Mouse (Mus musculus) lung, postnatal 0 days (tissue): Measurements from ENCODE around the gene Fzr1. TPM values are rescaled to one million over a fixed set of nuclear protein-coding genes. Genes with fewer than 3 reads are reported as not detected.
A peak's percentile ranks its signal among the peaks of the same experiment; 100 is the strongest.

ENCODE experiments used
- ATAC-seq: fragments of 200-750 bp; cut with Nextera tagmentation; 2 replicates; pipeline ENCODE4 v1.8.0; 2017; ENCODE audit warnings: moderate library complexity
- DNase-seq: peaks from one replicate; pipeline ENCODE4 v3.0.0-alpha.2; 2016; ENCODE audit warnings: low spot score
- H3K27ac ChIP-seq: fragments of 300-500 bp; sonication (generic); 2 replicates; pipeline ENCODE4 v1.5.1; 2014; ENCODE audit warnings: antibody characterized with exemption, mild to moderate bottlenecking, low read length, mixed read lengths
- H3K27me3 ChIP-seq: fragments of 300-500 bp; sonication (generic); replicated peaks from 2 replicates; pipeline ENCODE4 v1.6.1; 2014; ENCODE audit warnings: low read length, mixed read lengths; ENCODE audit not compliant: insufficient read depth
- H3K36me3 ChIP-seq: fragments of 300-500 bp; sonication (generic); 2 replicates; pipeline ENCODE4 v1.6.1; 2014; ENCODE audit warnings: low read length, mixed read lengths; ENCODE audit not compliant: insufficient read depth
- H3K4me1 ChIP-seq: fragments of 300-500 bp; sonication (generic); 2 replicates; pipeline ENCODE4 v1.6.1; 2014; ENCODE audit warnings: antibody characterized with exemption, low read depth, low read length, mixed read lengths; ENCODE audit not compliant: insufficient read depth
- H3K4me2 ChIP-seq: fragments of 300-500 bp; sonication (generic); replicated peaks from 2 replicates; pipeline ENCODE4 v1.6.1; 2014; ENCODE audit warnings: low read depth, mild to moderate bottlenecking, low read length, moderate library complexity, mixed read lengths
- H3K4me3 ChIP-seq: fragments of 300-500 bp; sonication (generic); 2 replicates; pipeline ENCODE4 v1.5.1; 2014; ENCODE audit warnings: low read depth, low read length
- H3K9ac ChIP-seq: fragments of 300-500 bp; sonication (generic); replicated peaks from 2 replicates; pipeline ENCODE4 v1.6.1; 2014; ENCODE audit warnings: low read depth, mild to moderate bottlenecking
- H3K9me3 ChIP-seq: fragments of 300-500 bp; sonication (generic); 2 replicates; pipeline ENCODE4 v1.6.1; 2016; ENCODE audit warnings: low read length, mixed read lengths
- CTCF ChIP-seq: IDR thresholded peaks from 2 replicates; pipeline ENCODE4 v1.5.1; 2016; ENCODE audit warnings: antibody characterized with exemption, mild to moderate bottlenecking
- EP300 ChIP-seq: IDR thresholded peaks from 2 replicates; pipeline ENCODE4 v1.6.1; 2016; ENCODE audit warnings: antibody characterized with exemption, mild to moderate bottlenecking, control low read depth
- WGBS: fragments of 180-500 bp; shearing (Covaris S2); extraction: QIAGEN DNeasy Blood & Tissue Kit; methylation state at CpG from one replicate; pipeline ENCODE4 v1.1.7; 2014; 5-methylcytosine and 5-hydroxymethylcytosine counted together
- polyA plus RNA-seq: library from polyadenylated mRNA; unstranded; fragments of >200 nt; fragmentation: Nextera tagmentation; extraction: Ambion mirVana; gene quantifications from 2 replicates; pipeline ENCODE4 v1.2.1, GENCODE M21; 2015

Gene Fzr1
- polyA plus RNA-seq, 1 experiment from 2014 or later: 39.5 TPM

DNA sequence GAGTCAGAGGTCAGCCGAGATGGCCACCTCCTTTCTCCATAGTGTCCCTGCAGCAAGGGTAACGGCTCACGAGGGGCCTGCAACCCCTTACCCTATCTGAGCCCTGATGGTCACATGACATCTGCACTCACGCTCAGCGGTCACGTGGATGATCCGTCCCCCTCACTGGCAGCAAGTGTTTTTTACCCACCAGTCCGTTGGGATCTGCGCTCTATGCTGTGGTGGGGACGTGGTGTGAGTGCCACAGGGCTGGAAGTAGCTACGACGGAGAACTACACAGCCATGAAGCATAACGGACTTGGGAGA is 30.1 kb upstream of the Fzr1 start:
- no peaks in the 10 kb centered on the region for H3K9me3 ChIP-seq
- H3K27me3 ChIP-seq: no peaks in the 10 kb centered on the region
- no peak overlapping the region for H3K4me2 ChIP-seq
- H3K9ac ChIP-seq: no peak overlapping the region
- peak overlapping the region; percentile 57 for H3K27ac ChIP-seq
- ATAC-seq: no peak
- peak; percentile 7 for DNase-seq
- H3K4me1 ChIP-seq: peaks cover 40% of the 10 kb centered on the region
- H3K36me3 ChIP-seq: peaks cover 11% of the 10 kb centered on the region; the same call in 1 of the 2 replicates
- no peak overlapping the region for H3K4me3 ChIP-seq
- TF ChIP-seq EP300 (no peak), CTCF (no peak)
- WGBS: 62% methylated on average over 13 of the region's 13 CpGs

DNA sequence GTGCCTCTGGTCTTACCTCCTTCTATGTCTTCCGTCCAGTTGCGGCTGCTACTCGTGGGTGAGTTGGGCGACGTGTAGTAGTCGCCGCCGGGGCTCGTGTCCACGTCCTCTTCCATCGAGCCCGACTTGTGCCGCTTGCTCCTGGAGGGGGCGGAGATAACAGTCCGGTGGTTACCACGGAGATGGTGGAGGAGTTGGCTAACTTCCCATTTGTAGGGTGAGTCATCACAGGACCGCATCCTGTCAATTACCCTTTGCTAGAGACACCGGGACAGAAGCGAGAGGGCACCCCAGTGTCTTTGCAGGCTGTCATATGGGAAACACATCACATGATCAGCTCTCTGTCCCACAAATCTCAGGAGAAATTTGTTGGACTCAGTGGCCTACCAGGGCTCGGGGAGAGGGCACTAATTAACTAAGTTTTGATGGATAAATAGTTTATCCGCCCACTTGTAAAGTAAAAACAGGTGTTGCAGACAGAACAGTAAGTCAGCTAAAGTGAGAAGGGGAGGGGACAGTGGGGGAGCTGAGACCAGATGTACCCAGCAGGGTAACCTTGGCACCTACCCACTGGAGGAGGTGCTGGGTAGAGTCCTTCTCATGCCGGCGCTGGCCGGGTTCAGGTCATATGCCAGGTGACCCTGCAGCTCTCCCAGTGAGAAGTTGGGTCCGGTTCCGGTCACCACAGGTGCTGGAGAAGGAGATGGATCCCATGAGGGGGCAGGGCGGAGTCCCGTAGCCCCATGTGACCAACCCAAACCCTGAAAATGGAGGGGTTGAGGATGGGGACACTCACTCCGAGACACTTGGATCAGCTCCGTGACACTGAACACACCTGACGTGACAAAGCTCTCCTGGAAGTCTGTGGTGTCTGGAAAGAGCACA is 29.5 kb upstream of the Fzr1 start:
- 23% methylated on average over 31 of the region's 31 CpGs for WGBS
- H3K27me3 ChIP-seq: no peaks in the 10 kb centered on the region
- H3K4me2 ChIP-seq: peak overlapping the region; percentile 45
- TF ChIP-seq EP300 (no peak; the same call in 1 of the 2 replicates), CTCF (peak; percentile 28; the same call in 1 of the 2 replicates)
- H3K27ac ChIP-seq: peak overlapping the region; percentile 57
- H3K4me1 ChIP-seq: peaks cover 36% of the 10 kb centered on the region
- peaks cover 11% of the 10 kb centered on the region; the same call in 1 of the 2 replicates for H3K36me3 ChIP-seq
- H3K9me3 ChIP-seq: no peaks in the 10 kb centered on the region
- H3K4me3 ChIP-seq: peak overlapping the region; percentile 25
- DNase-seq: peak; percentile 94
- peak; percentile 41 for ATAC-seq
- no peak overlapping the region for H3K9ac ChIP-seq

DNA sequence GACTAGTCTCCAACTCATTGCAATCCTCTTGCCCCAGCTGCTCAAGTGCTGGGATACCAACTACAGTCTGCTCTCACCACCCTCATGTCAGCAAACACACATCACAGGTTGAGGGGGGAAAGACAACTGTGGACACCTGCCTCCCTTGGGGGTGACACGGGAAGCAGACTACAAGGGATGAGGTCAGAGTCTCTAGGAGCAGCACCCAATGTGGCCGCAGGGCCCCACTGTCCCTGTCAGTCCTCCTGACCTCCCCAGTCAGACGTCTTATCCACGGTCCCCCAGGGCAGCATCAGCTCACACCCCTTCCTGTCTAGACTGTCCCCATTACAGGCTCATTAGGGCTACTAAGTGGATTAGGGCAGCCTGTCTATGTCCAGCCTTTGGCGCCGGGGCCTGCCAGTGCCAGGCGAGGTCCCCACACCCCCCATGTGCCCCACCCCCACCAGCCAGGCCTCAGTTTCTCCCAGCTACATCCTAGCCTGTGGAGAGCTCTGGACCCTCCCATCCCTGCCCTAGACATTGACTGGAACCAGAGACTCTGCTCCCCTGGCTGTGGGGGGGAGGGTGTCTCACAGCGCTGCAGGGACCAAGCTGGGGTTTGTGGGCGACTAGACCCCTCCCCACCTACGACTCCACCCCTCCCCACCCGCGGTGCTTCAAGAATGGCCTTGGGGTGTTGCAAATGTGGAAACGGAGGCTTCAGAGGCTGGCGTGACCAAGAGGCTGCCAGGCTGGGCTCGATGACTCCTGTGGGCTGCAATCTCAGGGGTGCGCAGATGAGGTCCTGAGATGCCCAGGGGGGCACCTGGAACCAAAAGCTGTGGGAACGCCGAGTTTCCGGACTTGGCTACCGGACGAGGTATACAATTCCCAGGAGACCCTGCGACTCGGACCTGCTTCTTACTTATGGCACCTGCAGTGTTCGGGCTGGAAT is 28.5 kb upstream of the Fzr1 start:
- Histone ChIP-seq H3K4me2 (peak overlapping the region; percentile 45), H3K36me3 (peaks cover 11% of the 10 kb centered on the region; the same call in 1 of the 2 replicates), H3K27ac (peak overlapping the region; percentile 51), H3K9ac (no peak overlapping the region), H3K4me3 (peak overlapping the region; percentile 25), H3K4me1 (peaks cover 33% of the 10 kb centered on the region), H3K9me3 (no peaks in the 10 kb centered on the region), H3K27me3 (no peaks in the 10 kb centered on the region)
- ATAC-seq: no peak
- DNase-seq: no peak
- WGBS: 45% methylated on average over 24 of the region's 24 CpGs
- no peak for TF ChIP-seq CTCF
- TF ChIP-seq EP300: no peak

DNA sequence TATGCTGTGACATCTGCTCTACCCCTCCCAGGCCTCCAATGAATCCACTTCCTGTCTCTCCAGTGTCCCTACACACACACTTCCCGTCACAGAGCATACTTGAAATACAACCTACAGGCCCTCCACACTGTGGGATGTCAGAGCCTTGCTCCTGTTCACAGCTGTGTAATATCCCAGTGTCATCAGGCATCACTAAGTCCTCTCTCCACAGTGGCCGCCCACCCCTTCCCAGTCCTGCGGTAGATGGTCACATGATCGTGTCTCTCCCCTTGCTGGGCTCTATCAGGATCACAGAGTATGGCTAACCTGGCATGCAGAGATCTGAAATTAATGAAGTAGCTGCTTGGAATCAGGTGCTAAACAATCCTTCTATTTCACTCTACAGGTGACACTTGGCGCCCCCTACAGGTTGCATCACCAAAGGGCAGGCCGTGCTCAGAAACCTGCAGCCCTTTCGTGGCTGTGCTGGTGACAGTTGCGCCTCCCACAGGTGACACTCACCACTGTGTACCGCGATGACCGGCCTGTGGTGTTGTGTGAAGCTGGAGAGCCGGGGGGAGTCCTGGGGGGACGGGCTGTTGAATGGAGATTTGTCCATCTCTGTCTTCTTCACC is 27.4 kb upstream of the Fzr1 start:
- H3K4me3 ChIP-seq: no peak overlapping the region
- H3K27ac ChIP-seq: no peak overlapping the region; the same call in 1 of the 2 replicates
- no peaks in the 10 kb centered on the region for H3K27me3 ChIP-seq
- peaks cover 32% of the 10 kb centered on the region for H3K4me1 ChIP-seq
- ATAC-seq (no peak), DNase-seq (no peak)
- H3K36me3 ChIP-seq: peaks cover 11% of the 10 kb centered on the region; the same call in 1 of the 2 replicates
- H3K9me3 ChIP-seq: no peaks in the 10 kb centered on the region
- WGBS: 48% methylated on average over 13 of the region's 13 CpGs
- no peak overlapping the region for H3K9ac ChIP-seq
- peak; percentile 80 for TF ChIP-seq CTCF
- TF ChIP-seq EP300: 0 out of 2 replicates have a peak, but pooled peaks have one; percentile 13
- no peak overlapping the region for H3K4me2 ChIP-seq

DNA sequence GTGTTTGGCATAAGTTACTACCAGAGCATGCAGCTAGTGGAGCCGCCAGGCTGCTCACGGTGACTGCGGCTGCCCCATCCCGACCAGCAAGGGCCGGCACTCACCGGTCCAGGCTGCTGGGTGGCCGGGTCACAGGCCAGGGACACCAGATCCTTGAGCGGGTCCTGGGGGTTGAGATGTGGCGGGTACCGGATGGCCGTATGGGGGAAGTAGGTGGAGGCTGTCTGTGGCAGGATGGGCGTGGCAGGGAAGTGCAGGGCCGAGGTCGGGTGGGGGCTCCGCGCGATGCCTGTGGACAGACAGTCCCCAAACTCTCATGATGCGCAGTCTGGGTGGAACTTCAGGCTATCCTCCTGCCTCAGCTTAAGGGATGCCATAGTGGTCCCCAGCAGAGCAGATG is 26.4 kb upstream of the Fzr1 start:
- Histone ChIP-seq H3K4me2 (no peak overlapping the region; the same call in 1 of the 2 replicates), H3K9ac (no peak overlapping the region), H3K27me3 (no peaks in the 10 kb centered on the region), H3K4me1 (peaks cover 32% of the 10 kb centered on the region), H3K4me3 (no peak overlapping the region), H3K36me3 (peaks cover 19% of the 10 kb centered on the region; the same call in 1 of the 2 replicates), H3K9me3 (no peaks in the 10 kb centered on the region), H3K27ac (peak overlapping the region; percentile 26; the same call in 1 of the 2 replicates)
- DNase-seq (no peak), ATAC-seq (no peak)
- 49% methylated on average over 18 of the region's 18 CpGs for WGBS
- no peak for TF ChIP-seq CTCF
- peak; percentile 43; the same call in 1 of the 2 replicates for TF ChIP-seq EP300

DNA sequence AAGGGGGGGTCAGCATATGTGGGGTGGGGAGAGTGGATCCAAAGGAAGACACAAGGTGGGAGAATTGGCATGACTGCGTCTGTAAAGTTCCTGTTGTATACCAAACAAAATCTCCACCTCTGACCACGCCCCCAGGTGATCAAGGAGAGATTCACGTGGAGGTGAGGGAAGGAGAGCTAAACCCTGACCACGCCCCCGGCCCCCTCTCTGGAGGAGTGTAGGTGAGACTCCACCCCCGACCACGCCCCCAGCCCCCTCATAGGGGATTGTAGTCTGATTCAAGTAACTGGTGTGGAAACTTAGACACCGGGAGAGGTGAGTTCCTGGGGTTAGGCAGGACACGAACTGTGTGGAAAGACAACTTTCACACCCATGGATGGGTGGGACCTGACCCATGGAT is 25.8 kb upstream of the Fzr1 start:
- no peak overlapping the region for H3K4me2 ChIP-seq
- DNase-seq: no peak
- H3K27ac ChIP-seq: peak overlapping the region; percentile 26; the same call in 1 of the 2 replicates
- H3K4me1 ChIP-seq: peaks cover 27% of the 10 kb centered on the region
- H3K27me3 ChIP-seq: no peaks in the 10 kb centered on the region
- 43% methylated on average over 9 of the region's 9 CpGs for WGBS
- no peak overlapping the region for H3K9ac ChIP-seq
- H3K36me3 ChIP-seq: peaks cover 26% of the 10 kb centered on the region
- TF ChIP-seq CTCF (no peak), EP300 (no peak)
- ATAC-seq: no peak
- no peak overlapping the region for H3K4me3 ChIP-seq
- H3K9me3 ChIP-seq: no peaks in the 10 kb centered on the region
